Mouse (Mus musculus): Measurements from ENCODE around the gene Fuom.

- no peak for TF ChIP-seq CTCF (IDR thresholded peaks at IDR 0.05; ENCODE audit: low read depth)
- no peak for TF ChIP-seq EP300 (IDR thresholded peaks at IDR 0.05; ENCODE audit: low read depth)
These were observed 20.6 kb downstream of the Fuom start for GRCm38 (mm10) chr7:140081408-140082241.
